Comparison of ENCODE assay signal across 19 mouse cellular contexts in genomic region chr2:43455158-43455873, GRCm38 (mm10).
DNase-seq lines count a peak whose midpoint lies in the region; TF ChIP-seq lines count a peak whose summit lies in the region.
"Had no signal": no experiment of that assay in that cellular context is flagged by ENCODE, and none has a peak within 500 bp of the region (broad histone marks: within the 10 kb centered on the region; RNA-seq: fewer than 3 reads in every experiment).

No protein-coding gene starts in this region.

- intact Hi-C loops in left cerebral cortex, postnatal 4 days (cut with DNase I) = no loop called here

- DNase-seq in left cerebral cortex, adult 11 months (ENCODE audit: low spot score) = peak; percentile 5
- DNase-seq in left cerebral cortex, postnatal 4 days = no peak
- peak; percentile 62 for DNase-seq in brain, adult 2 months (ENCODE audit: low read depth, low spot score)
- DNase-seq in brain, embryonic 14.5 days (ENCODE audit: low read depth) = peak; percentile 9
- peak; percentile 23 to 32 for DNase-seq in right cerebral cortex, postnatal 10 days (ENCODE audit: low spot score in 2 of 2)
- DNase-seq in adrenal gland, postnatal 4 days (ENCODE audit: low spot score in 2 of 2) = no peak
- DNase-seq in embryo, embryonic 10 days (ENCODE audit: low spot score) = no peak
- DNase-seq: adrenal gland, postnatal 36 days; B cell, adult 2 months; cerebellum, adult 11 months; cerebellum, adult 9-10 months; cerebellum, postnatal 36 days; gastrocnemius, adult 2 months; gastrocnemius, postnatal 36 days; heart, adult 2 months; heart, postnatal 4 days; kidney, adult 11 months; kidney, postnatal 25 days; thymus, postnatal 4 days had no signal

- TF ChIP-seq POLR2A in brain, embryonic 14.5 days (IDR thresholded peaks at IDR 0.05; ENCODE audit: borderline replicate concordance, extremely low read depth, insufficient read depth, insufficient read length, poor library complexity, severe bottlenecking) = no peak

- no peak for TF ChIP-seq CTCF in brain, embryonic 14.5 days (IDR thresholded peaks at IDR 0.05; ENCODE audit: borderline replicate concordance, extremely low read depth, insufficient read depth, insufficient read length)

Comparison
In these comparisons a context has a peak if more than half of its experiments do, and no peak if none do; other contexts are left out.
1. DNase-seq: peak in left cerebral cortex, adult 11 months (single experiment), brain, adult 2 months (single experiment), brain, embryonic 14.5 days (single experiment) and right cerebral cortex, postnatal 10 days (2 of 2); none in left cerebral cortex, postnatal 4 days (single experiment), adrenal gland, postnatal 4 days (0 of 2) and embryo, embryonic 10 days (single experiment).